In genomic region chr7:136844835-136845234, GRCm38 (mm10) we compare ENCODE assay signal across 28 mouse cellular contexts. TPM values are rescaled to one million over a fixed set of nuclear protein-coding genes. Genes with fewer than 3 reads are reported as not detected.
DNase-seq lines count a peak whose midpoint lies in the region; ATAC-seq lines count a peak whose summit lies in the region.
"Had no signal": no experiment of that assay in that cellular context is flagged by ENCODE, and none has a peak within 500 bp of the region (broad histone marks: within the 10 kb centered on the region; RNA-seq: fewer than 3 reads in every experiment).

No protein-coding gene starts in this region.

- H3K27ac ChIP-seq in forebrain, embryonic 11.5 days (ENCODE audit: low read depth, low read length) = no peak overlapping the region
- no peak overlapping the region for H3K27ac ChIP-seq in forebrain, embryonic 10.5 days
- 0 out of 2 replicates have a peak overlapping the region, but pooled peaks have one; percentile 7 for H3K27ac ChIP-seq in heart, embryonic 10.5 days
- H3K27ac ChIP-seq in midbrain, embryonic 11.5 days (ENCODE audit: low read depth, low read length) = no peak overlapping the region
- no peak overlapping the region for H3K27ac ChIP-seq in midbrain, embryonic 16.5 days (ENCODE audit: low read length)
- no peak overlapping the region for H3K27ac ChIP-seq in forebrain, embryonic 16.5 days (ENCODE audit: low read length)
- H3K27ac ChIP-seq: kidney, postnatal 0 days; limb, embryonic 13.5 days; lung, embryonic 15.5 days; midbrain, embryonic 12.5 days had no signal

- no peak overlapping the region for H3K9ac ChIP-seq in forebrain, embryonic 11.5 days (ENCODE audit: low read length)
- H3K9ac ChIP-seq in midbrain, embryonic 11.5 days (ENCODE audit: low read length) = no peak overlapping the region
- H3K9ac ChIP-seq in midbrain, embryonic 16.5 days (ENCODE audit: low read depth, low read length) = no peak overlapping the region
- H3K9ac ChIP-seq in forebrain, embryonic 16.5 days (replicated peaks; ENCODE audit: low read depth, low read length) = no peak overlapping the region
- H3K9ac ChIP-seq: heart, embryonic 13.5 days; limb, embryonic 13.5 days; lung, embryonic 15.5 days; midbrain, embryonic 12.5 days had no signal

- H3K27me3 ChIP-seq in forebrain, embryonic 11.5 days (ENCODE audit: control insufficient read depth, insufficient read depth, low read length) = peaks cover 6% of the 10 kb centered on the region
- peaks cover 62% of the 10 kb centered on the region for H3K27me3 ChIP-seq in forebrain, embryonic 10.5 days (ENCODE audit: poor library complexity, severe bottlenecking)
- H3K27me3 ChIP-seq in heart, embryonic 10.5 days (ENCODE audit: insufficient read depth, poor library complexity, severe bottlenecking) = no peaks in the 10 kb centered on the region; the same call in 1 of the 2 replicates
- no peaks in the 10 kb centered on the region for H3K27me3 ChIP-seq in midbrain, embryonic 11.5 days (ENCODE audit: control insufficient read depth, insufficient read depth, low read length)
- peaks cover 4% of the 10 kb centered on the region; the same call in 1 of the 2 replicates for H3K27me3 ChIP-seq in midbrain, embryonic 16.5 days (ENCODE audit: control insufficient read depth, insufficient read depth, low read depth, low read length)
- H3K27me3 ChIP-seq in forebrain, embryonic 16.5 days (replicated peaks; ENCODE audit: control insufficient read depth, insufficient read depth, low read length) = 0 out of 2 replicates have a peak, but pooled peaks cover 12% of the 10 kb centered on the region
- H3K27me3 ChIP-seq: CH12.LX; heart, embryonic 13.5 days; lung, embryonic 15.5 days had no signal

- no peaks in the 10 kb centered on the region for H3K9me3 ChIP-seq in forebrain, embryonic 11.5 days (ENCODE audit: control insufficient read depth, low read length)
- H3K9me3 ChIP-seq in forebrain, embryonic 10.5 days = no peaks in the 10 kb centered on the region
- no peaks in the 10 kb centered on the region for H3K9me3 ChIP-seq in heart, embryonic 10.5 days
- H3K9me3 ChIP-seq in midbrain, embryonic 11.5 days (ENCODE audit: control insufficient read depth, low read length) = no peaks in the 10 kb centered on the region
- no peaks in the 10 kb centered on the region for H3K9me3 ChIP-seq in midbrain, embryonic 16.5 days (replicated peaks; ENCODE audit: control insufficient read depth, low read length, poor library complexity, severe bottlenecking)
- H3K9me3 ChIP-seq in forebrain, embryonic 16.5 days (ENCODE audit: control insufficient read depth, low read length) = no peaks in the 10 kb centered on the region
- H3K9me3 ChIP-seq: heart, embryonic 13.5 days; limb, embryonic 13.5 days; lung, embryonic 15.5 days; midbrain, embryonic 12.5 days had no signal

- peaks cover 17% of the 10 kb centered on the region; the same call in 1 of the 2 replicates for H3K4me1 ChIP-seq in forebrain, embryonic 11.5 days (replicated peaks; ENCODE audit: control insufficient read depth, insufficient read depth, low read length)
- H3K4me1 ChIP-seq in forebrain, embryonic 10.5 days = peaks cover 57% of the 10 kb centered on the region
- H3K4me1 ChIP-seq in heart, embryonic 10.5 days = peaks cover 38% of the 10 kb centered on the region
- H3K4me1 ChIP-seq in midbrain, embryonic 11.5 days (ENCODE audit: control insufficient read depth, insufficient read depth, low read length) = peaks cover 5% of the 10 kb centered on the region; the same call in 1 of the 2 replicates
- peaks cover 4% of the 10 kb centered on the region; the same call in 1 of the 2 replicates for H3K4me1 ChIP-seq in midbrain, embryonic 16.5 days (ENCODE audit: control insufficient read depth, insufficient read depth, low read length)
- peaks cover 16% of the 10 kb centered on the region for H3K4me1 ChIP-seq in forebrain, embryonic 16.5 days (replicated peaks; ENCODE audit: control insufficient read depth, insufficient read depth, low read length)

- H3K36me3 ChIP-seq in forebrain, embryonic 11.5 days (ENCODE audit: control insufficient read depth, insufficient read depth, low read length) = no peaks in the 10 kb centered on the region
- H3K36me3 ChIP-seq in forebrain, embryonic 10.5 days (replicated peaks) = no peaks in the 10 kb centered on the region
- no peaks in the 10 kb centered on the region for H3K36me3 ChIP-seq in heart, embryonic 10.5 days
- H3K36me3 ChIP-seq in midbrain, embryonic 11.5 days (ENCODE audit: control insufficient read depth, insufficient read depth, low read length) = no peaks in the 10 kb centered on the region
- no peaks in the 10 kb centered on the region for H3K36me3 ChIP-seq in midbrain, embryonic 16.5 days (ENCODE audit: control insufficient read depth, insufficient read depth, low read length)
- no peaks in the 10 kb centered on the region for H3K36me3 ChIP-seq in forebrain, embryonic 16.5 days (ENCODE audit: control insufficient read depth, insufficient read depth)
- H3K36me3 ChIP-seq: heart, embryonic 13.5 days; limb, embryonic 13.5 days; lung, embryonic 15.5 days; midbrain, embryonic 12.5 days had no signal

- 0 out of 2 replicates have a peak, but pooled peaks have one; percentile 56 for ATAC-seq in forebrain, embryonic 11.5 days (replicated peaks; ENCODE audit: low FRiP score)
- no peak for ATAC-seq in midbrain, embryonic 11.5 days (ENCODE audit: low FRiP score)
- no peak for ATAC-seq in midbrain, embryonic 16.5 days
- peak; percentile 50; the same call in 1 of the 2 replicates for ATAC-seq in forebrain, embryonic 16.5 days
- ATAC-seq: activated CD4-positive, CD25-positive, alpha-beta regulatory T cell, adult 4 months; intestine, embryonic 16.5 days had no signal

- no peak overlapping the region for H3K4me2 ChIP-seq in forebrain, embryonic 11.5 days (ENCODE audit: low read depth, low read length, severe bottlenecking)
- no peak overlapping the region for H3K4me2 ChIP-seq in midbrain, embryonic 11.5 days
- no peak overlapping the region for H3K4me2 ChIP-seq in midbrain, embryonic 16.5 days (ENCODE audit: low read length)
- H3K4me2 ChIP-seq in forebrain, embryonic 16.5 days (ENCODE audit: low read length) = no peak overlapping the region
- H3K4me2 ChIP-seq: heart, embryonic 13.5 days; limb, embryonic 13.5 days; liver, embryonic 11.5 days; lung, embryonic 15.5 days; midbrain, embryonic 12.5 days had no signal

- WGBS in forebrain, embryonic 11.5 days = 41% methylated on average over 5 of the region's 5 CpGs
- WGBS in forebrain, embryonic 10.5 days = 67% methylated on average over 5 of the region's 5 CpGs
- 71% methylated on average over 5 of the region's 5 CpGs for WGBS in heart, embryonic 10.5 days
- 73% methylated on average over 5 of the region's 5 CpGs for WGBS in midbrain, embryonic 11.5 days
- 53% methylated on average over 5 of the region's 5 CpGs for WGBS in midbrain, embryonic 16.5 days
- WGBS in forebrain, embryonic 16.5 days = 22% methylated on average over 5 of the region's 5 CpGs

- DNase-seq in forebrain, embryonic 11.5 days (ENCODE audit: low spot score) = no peak
- DNase-seq in forebrain, embryonic 10.5 days (ENCODE audit: extremely low spot score, low spot score) = no peak
- DNase-seq in heart, embryonic 10.5 days (ENCODE audit: low spot score) = no peak
- no peak for DNase-seq in heart, adult 9 months (ENCODE audit: low spot score in 2 of 2)
- DNase-seq in midbrain, embryonic 11.5 days (ENCODE audit: low spot score, missing footprints) = peak; percentile 80
- no peak for DNase-seq in right cerebral cortex, postnatal 10 days (ENCODE audit: low spot score in 2 of 2)
- DNase-seq: adrenal gland, adult 2 months; adrenal gland, postnatal 36 days; cerebellum, adult 9-10 months; cerebellum, postnatal 36 days; gastrocnemius, postnatal 10 days; kidney, adult 8-10 months; kidney, postnatal 4 days; right cerebral cortex, adult 18-20 months; right cerebral cortex, postnatal 4 days; thymus, adult 2 months; thymus, postnatal 36 days had no signal

- no peak overlapping the region for H3K4me3 ChIP-seq in forebrain, embryonic 11.5 days (ENCODE audit: low read depth, low read length)
- H3K4me3 ChIP-seq in forebrain, embryonic 10.5 days = no peak overlapping the region
- no peak overlapping the region for H3K4me3 ChIP-seq in heart, embryonic 10.5 days
- no peak overlapping the region for H3K4me3 ChIP-seq in midbrain, embryonic 11.5 days (ENCODE audit: low read depth, low read length)
- no peak overlapping the region for H3K4me3 ChIP-seq in midbrain, embryonic 16.5 days (ENCODE audit: low read depth, low read length)
- H3K4me3 ChIP-seq in forebrain, embryonic 16.5 days (replicated peaks; ENCODE audit: low read length) = no peak overlapping the region
- H3K4me3 ChIP-seq: heart, embryonic 13.5 days; limb, embryonic 13.5 days; lung, embryonic 15.5 days; midbrain, embryonic 12.5 days had no signal

RNA-seq across cellular contexts. Expression of gene Mgmt, which starts 49.6 kb away (rescaled TPM):
- polyA plus RNA-seq in forebrain, embryonic 11.5 days (2014; fragmentation: Nextera tagmentation; extraction: Ambion mirVana) = 3.4 and 4.0 TPM in 2 replicates
- polyA plus RNA-seq in forebrain, embryonic 10.5 days (2016; fragmentation: Nextera tagmentation; extraction: Ambion mirVana) = 4.1 and 4.6 TPM in 2 replicates
- polyA plus RNA-seq in heart, embryonic 10.5 days (2016; fragmentation: Nextera tagmentation; extraction: Ambion mirVana) = 5.7 and 6.1 TPM in 2 replicates
- 3.0 and 3.7 TPM in 2 replicates for polyA plus RNA-seq in midbrain, embryonic 11.5 days (2014; fragmentation: Nextera tagmentation; extraction: Ambion mirVana)
- polyA plus RNA-seq in midbrain, embryonic 16.5 days (2015; fragmentation: Nextera tagmentation; extraction: Ambion mirVana) = 0.85 and 0.98 TPM in 2 replicates
- 1.0 and 1.2 TPM in 2 replicates for polyA plus RNA-seq in forebrain, embryonic 16.5 days (2015; fragmentation: Nextera tagmentation; extraction: Ambion mirVana)

Comparison
In these comparisons a context has a peak if more than half of its experiments do, and no peak if none do; other contexts are left out.
1. ATAC-seq: peak in forebrain, embryonic 11.5 days (single experiment) and forebrain, embryonic 16.5 days (single experiment); none in midbrain, embryonic 11.5 days (single experiment) and midbrain, embryonic 16.5 days (single experiment).